Mouse (Mus musculus) limb, embryonic 14.5 days (tissue): Measurements from ENCODE around the gene Ildr1. TPM values are rescaled to one million over a fixed set of nuclear protein-coding genes. Genes with fewer than 3 reads are reported as not detected.

Experiments used
- ATAC-seq: fragments of 200-750 bp; cut with Nextera tagmentation; 2 replicates; pipeline ENCODE4 v1.8.0; 2017; ENCODE audit warnings: low read depth, moderate number of reproducible peaks, moderate TSS enrichment; ENCODE audit not compliant: low FRiP score
- DNase-seq: peaks from one replicate; pipeline ENCODE4 v3.0.0-alpha.2; 2015; ENCODE audit warnings: low spot score
- H3K27ac ChIP-seq: fragments of 300-500 bp; sonication (generic); replicated peaks from 2 replicates; pipeline ENCODE4 v1.5.1; 2014; ENCODE audit warnings: low read depth, mild to moderate bottlenecking, low read length, moderate library complexity, mixed read lengths
- H3K27me3 ChIP-seq: fragments of 300-500 bp; sonication (generic); 2 replicates; pipeline ENCODE4 v1.6.1; 2014; ENCODE audit warnings: low read length, mixed read lengths; ENCODE audit not compliant: control insufficient read depth, insufficient read depth
- H3K36me3 ChIP-seq: fragments of 300-500 bp; sonication (generic); 2 replicates; pipeline ENCODE4 v1.6.1; 2014; ENCODE audit warnings: mild to moderate bottlenecking, low read length, moderate library complexity, mixed read lengths; ENCODE audit not compliant: control insufficient read depth, insufficient read depth
- H3K4me1 ChIP-seq: fragments of 300-500 bp; sonication (generic); 2 replicates; pipeline ENCODE4 v1.6.1; 2014; ENCODE audit warnings: antibody characterized with exemption, low read length, mixed read lengths; ENCODE audit not compliant: control insufficient read depth, insufficient read depth
- H3K4me2 ChIP-seq: fragments of 300-500 bp; sonication (generic); replicated peaks from 2 replicates; pipeline ENCODE4 v1.6.1; 2014; ENCODE audit warnings: low read depth, mild to moderate bottlenecking, low read length, moderate library complexity; ENCODE audit not compliant: severe bottlenecking
- H3K4me3 ChIP-seq: fragments of 300-500 bp; sonication (generic); replicated peaks from 2 replicates; pipeline ENCODE4 v1.5.1; 2014; ENCODE audit warnings: low read length
- H3K9ac ChIP-seq: fragments of 300-500 bp; sonication (generic); 2 replicates; pipeline ENCODE4 v1.6.1; 2014; ENCODE audit warnings: mild to moderate bottlenecking, low read depth, low read length, moderate library complexity; ENCODE audit not compliant: severe bottlenecking
- H3K9me3 ChIP-seq: fragments of 300-500 bp; sonication (generic); 2 replicates; pipeline ENCODE4 v1.6.1; 2016; ENCODE audit warnings: low read length; ENCODE audit not compliant: control insufficient read depth
- POLR2A ChIP-seq: fragments of 200-500 bp; IDR thresholded peaks from 2 replicates; pipeline ENCODE4 v1.8.0; 2012; ENCODE audit warnings: inconsistent platforms, mild to moderate bottlenecking, moderate library complexity, borderline replicate concordance; ENCODE audit not compliant: insufficient read depth, insufficient read length; ENCODE audit errors: extremely low read depth
- WGBS: fragments of 180-500 bp; shearing (Covaris S2); extraction: QIAGEN DNeasy Blood & Tissue Kit; methylation state at CpG from one replicate; pipeline ENCODE4 v1.1.7; 2014; 5-methylcytosine and 5-hydroxymethylcytosine counted together
- polyA plus RNA-seq, 2 experiments: library from polyadenylated mRNA; depleted of rRNA in 1 of 2; stranded (reverse) in 1 of 2; unstranded in 1 of 2; fragments of >200 nt; fragmentation: Nextera tagmentation in 1 of 2; extraction: Ambion mirVana in 1 of 2; gene quantifications; 2 replicates each; pipeline versions ENCODE4 v1.2.1 to v1.2.3; 2012 to 2014

Ildr1 gene
- polyA plus RNA-seq, 2 experiments: 0.92 to 1.3 TPM

- ATAC-seq (no peak), DNase-seq (no peak)
- H3K4me1 ChIP-seq: no peaks in the 10 kb centered on the region
- no peak overlapping the region for H3K9ac ChIP-seq
- TF ChIP-seq POLR2A: no peak
- H3K27ac ChIP-seq: no peak overlapping the region
- WGBS: 69% methylated on average over 6 of the region's 6 CpGs
- H3K9me3 ChIP-seq: no peaks in the 10 kb centered on the region
- H3K4me2 ChIP-seq: no peak overlapping the region
- H3K36me3 ChIP-seq: no peaks in the 10 kb centered on the region
- no peak overlapping the region for H3K4me3 ChIP-seq
- no peaks in the 10 kb centered on the region for H3K27me3 ChIP-seq
Observed at GRCm38 (mm10) chr16:36707702-36708423, 14.1 kb downstream of the Ildr1 start.

GRCm38 (mm10) chr16:36708751-36709150, 15.0 kb downstream of the Ildr1 start:
- Histone ChIP-seq H3K9ac (no peak overlapping the region), H3K36me3 (no peaks in the 10 kb centered on the region), H3K4me3 (no peak overlapping the region), H3K4me1 (no peaks in the 10 kb centered on the region), H3K27me3 (no peaks in the 10 kb centered on the region), H3K4me2 (no peak overlapping the region), H3K27ac (no peak overlapping the region), H3K9me3 (no peaks in the 10 kb centered on the region)
- no peak for DNase-seq
- TF ChIP-seq POLR2A: no peak
- WGBS: 72% methylated on average over 7 of the region's 7 CpGs
- no peak for ATAC-seq

- 96% methylated on average over 17 of the region's 17 CpGs for WGBS
Observed at GRCm38 (mm10) chr16:36709405-36709804, 15.6 kb downstream of the Ildr1 start.

GRCm38 (mm10) chr16:36710794-36711193, 17.0 kb downstream of the Ildr1 start:
- ATAC-seq: no peak
- H3K4me1 ChIP-seq: no peaks in the 10 kb centered on the region
- H3K36me3 ChIP-seq: no peaks in the 10 kb centered on the region
- no peak overlapping the region for H3K4me2 ChIP-seq
- no peak overlapping the region for H3K27ac ChIP-seq
- no peak overlapping the region for H3K4me3 ChIP-seq
- TF ChIP-seq POLR2A: no peak
- WGBS: 92% methylated on average over 2 of the region's 2 CpGs
- H3K9ac ChIP-seq: no peak overlapping the region
- DNase-seq: no peak
- no peaks in the 10 kb centered on the region for H3K27me3 ChIP-seq
- no peaks in the 10 kb centered on the region for H3K9me3 ChIP-seq

More at GRCm38 (mm10) chr16:36709405-36709804, 15.6 kb downstream of the Ildr1 start:
- Histone ChIP-seq H3K36me3 (no peaks in the 10 kb centered on the region), H3K9ac (no peak overlapping the region), H3K27ac (no peak overlapping the region), H3K4me1 (no peaks in the 10 kb centered on the region), H3K9me3 (no peaks in the 10 kb centered on the region), H3K4me3 (no peak overlapping the region), H3K27me3 (no peaks in the 10 kb centered on the region), H3K4me2 (no peak overlapping the region)
- DNase-seq (no peak), ATAC-seq (no peak)
- TF ChIP-seq POLR2A: no peak

- Histone ChIP-seq H3K36me3 (no peaks in the 10 kb centered on the region), H3K9ac (no peak overlapping the region), H3K4me2 (no peak overlapping the region), H3K4me3 (no peak overlapping the region), H3K4me1 (no peaks in the 10 kb centered on the region), H3K27me3 (no peaks in the 10 kb centered on the region), H3K27ac (no peak overlapping the region), H3K9me3 (no peaks in the 10 kb centered on the region)
- DNase-seq (no peak), ATAC-seq (no peak)
- WGBS: 88% methylated on average over 12 of the region's 12 CpGs
- TF ChIP-seq POLR2A: no peak
Observed at GRCm38 (mm10) chr16:36711760-36712159, 18.0 kb downstream of the Ildr1 start.
